Mouse (Mus musculus) embryonic fibroblast, embryonic 13.5 days (primary cell): ENCODE measurements at regions not wholly inside any gene's neighbourhood (a gene's known extent, or its start where the extent isn't known, plus 50 kb on each side); places are given as distances from the start of the nearest gene placed in this dataset.

ENCODE experiments used
- CTCF ChIP-seq: IDR thresholded peaks from 2 replicates; pipeline ENCODE4 v1.5.1; 2011; ENCODE audit warnings: mild to moderate bottlenecking, control low read depth, low read length, moderate library complexity, borderline replicate concordance; ENCODE audit not compliant: insufficient read depth
- POLR2A ChIP-seq: IDR thresholded peaks from 2 replicates; pipeline ENCODE4 v1.6.1; 2011; ENCODE audit warnings: low read depth, mild to moderate bottlenecking, control low read depth, low read length, moderate library complexity

DNA sequence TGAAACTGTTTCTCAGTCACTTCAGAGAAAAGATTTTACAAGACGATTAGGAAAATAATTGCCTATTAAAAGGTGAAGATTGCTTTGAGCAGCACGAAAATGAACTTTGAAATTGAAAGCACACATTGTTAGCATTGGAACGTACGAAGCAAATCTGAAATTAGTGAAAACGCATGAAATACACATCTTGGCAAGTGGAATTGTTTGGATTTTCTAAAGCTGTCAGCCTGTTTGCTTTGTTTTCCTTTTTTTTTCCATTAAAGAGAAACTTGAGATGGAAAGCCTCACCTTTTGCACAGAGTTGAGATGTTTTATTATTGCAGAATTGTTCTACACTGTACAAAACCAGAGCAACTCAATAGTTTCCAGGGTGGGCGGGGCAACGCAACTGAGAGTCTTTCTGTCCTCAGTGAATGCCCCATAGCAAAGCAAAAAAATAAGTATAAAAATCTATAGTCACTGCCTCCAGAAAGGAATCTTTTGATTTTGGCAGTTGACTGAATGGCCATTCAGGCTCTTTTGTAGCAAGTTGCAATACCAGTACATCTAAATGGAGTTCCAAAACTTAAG lies 199.1 kb downstream of the Gm11146 start:
- TF ChIP-seq CTCF (no peak), POLR2A (no peak)
